Mouse (Mus musculus): ENCODE measurements at regions not wholly inside any gene's neighbourhood (a gene's known extent, or its start where the extent isn't known, plus 50 kb on each side); places are given as distances from the start of the nearest gene placed in this dataset.
A peak's percentile ranks its signal among the peaks of the same experiment; 100 is the strongest.

DNA sequence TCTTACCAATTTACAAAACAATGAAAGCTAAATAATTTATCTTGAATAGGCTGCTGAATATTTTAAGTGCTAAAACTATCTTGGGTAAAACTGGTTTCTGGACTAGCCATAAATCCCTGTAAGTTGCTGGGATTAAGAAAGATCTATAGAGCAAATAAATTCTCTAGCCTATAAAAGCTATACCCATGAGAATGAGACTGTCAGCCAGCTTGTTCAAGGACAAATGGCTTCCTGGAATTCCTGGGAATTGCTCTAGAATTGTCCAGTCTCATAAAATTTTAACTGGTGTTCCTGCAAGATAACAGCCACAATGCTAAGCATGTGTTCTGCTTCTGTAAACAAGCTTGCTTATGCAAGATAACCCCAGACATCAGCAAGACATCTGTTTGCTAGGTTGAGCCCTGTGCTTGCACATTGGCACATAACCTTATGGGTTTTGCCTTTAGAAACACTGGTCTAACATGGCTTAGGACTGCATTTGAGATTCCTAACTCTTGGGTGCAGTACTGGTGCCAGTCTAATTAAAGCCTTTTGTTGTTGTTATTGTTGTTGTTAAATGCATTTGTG lies 180.2 kb upstream of the Syt10 start:
- Histone ChIP-seq H3K4me3 (no peak overlapping the region), H3K9ac (no peak overlapping the region), H3K27me3 (replicated peaks) (no peaks in the 10 kb centered on the region), H3K27ac (no peak overlapping the region), H3K4me1 (no peaks in the 10 kb centered on the region), H3K4me2 (replicated peaks) (no peak overlapping the region), H3K36me3 (no peaks in the 10 kb centered on the region), H3K9me3 (no peaks in the 10 kb centered on the region)
- ATAC-seq (ENCODE audit: low FRiP score, low read depth), result no peak

DNA sequence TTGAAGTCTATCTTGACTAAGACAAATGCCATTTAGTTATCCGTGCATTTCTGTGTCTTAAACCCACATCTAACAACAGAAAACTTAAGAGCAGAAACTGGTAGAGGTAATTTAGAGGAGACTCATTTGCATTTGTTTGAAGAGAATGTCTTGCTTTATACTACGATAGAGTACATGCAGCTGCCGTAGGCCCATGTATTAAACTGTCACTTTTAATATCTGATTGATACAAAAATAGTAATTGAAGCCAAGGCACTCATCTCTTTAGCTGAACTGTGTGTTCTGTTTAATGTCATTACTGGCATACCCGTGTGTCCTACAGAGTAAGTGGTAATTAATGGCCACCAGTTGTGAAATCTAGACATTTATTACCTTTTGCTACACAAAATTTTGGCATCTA lies 181.5 kb upstream of the Syt10 start:
- Histone ChIP-seq H3K9me3 (no peaks in the 10 kb centered on the region), H3K27ac (no peak overlapping the region), H3K9ac (no peak overlapping the region), H3K27me3 (replicated peaks) (no peaks in the 10 kb centered on the region), H3K4me1 (no peaks in the 10 kb centered on the region), H3K4me3 (no peak overlapping the region), H3K4me2 (replicated peaks) (no peak overlapping the region), H3K36me3 (no peaks in the 10 kb centered on the region)
- WGBS, result 70% methylated on average over 4 of the region's 4 CpGs
- no peak for ATAC-seq (ENCODE audit: low FRiP score, low read depth)

DNA sequence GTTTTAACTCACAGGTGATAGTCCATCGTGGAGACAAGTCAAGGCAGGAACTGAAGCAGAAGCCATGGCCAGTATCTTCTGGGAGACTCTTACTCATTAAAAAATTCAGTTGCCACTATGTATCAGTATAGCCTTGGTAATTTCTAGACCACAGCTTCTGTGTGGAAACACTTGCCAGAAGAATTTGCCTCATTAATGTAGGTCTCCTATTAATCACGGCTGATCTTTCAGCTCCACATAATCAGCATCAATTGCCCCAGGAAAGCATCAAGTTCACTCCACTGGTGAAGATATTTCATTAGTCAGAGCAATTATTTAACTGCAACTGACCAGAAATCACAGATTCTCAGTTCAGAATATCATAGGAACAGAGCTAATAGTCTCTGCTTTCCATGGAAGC lies 189.8 kb upstream of the Alg10b start:
- no peak for ATAC-seq (ENCODE audit: low FRiP score, low read depth)
- WGBS, result 86% methylated on average over 2 of the region's 2 CpGs

DNA sequence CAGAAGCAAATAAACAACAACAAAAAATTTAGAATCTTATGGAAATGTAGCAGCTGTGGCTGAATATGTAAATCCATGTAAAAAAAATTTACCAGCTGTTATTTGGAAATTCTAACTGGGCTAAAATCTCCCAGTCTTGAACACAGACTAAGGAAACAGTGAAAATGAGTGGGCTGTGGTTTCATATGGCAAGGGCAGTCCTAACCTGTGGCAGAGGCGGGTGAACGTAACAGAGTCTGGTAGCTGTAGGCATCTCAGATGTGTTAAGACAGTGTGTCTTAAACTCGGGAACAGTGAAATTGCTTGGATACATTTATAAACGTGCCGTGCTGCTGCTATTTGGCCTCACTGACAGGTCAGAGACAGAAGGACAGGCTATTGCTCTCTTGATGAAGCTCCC lies 178.4 kb upstream of the Alg10b start:
- no peaks in the 10 kb centered on the region for H3K36me3 ChIP-seq
- no peaks in the 10 kb centered on the region for H3K9me3 ChIP-seq
- ATAC-seq (ENCODE audit: low FRiP score, low read depth), result no peak
- no peak overlapping the region for H3K27ac ChIP-seq
- H3K9ac ChIP-seq, result no peak overlapping the region
- no peaks in the 10 kb centered on the region for H3K27me3 ChIP-seq (replicated peaks)
- no peak overlapping the region for H3K4me2 ChIP-seq (replicated peaks)
- no peak overlapping the region for H3K4me3 ChIP-seq
- H3K4me1 ChIP-seq, result no peaks in the 10 kb centered on the region
- 90% methylated on average over 5 of the region's 5 CpGs for WGBS

More for the DNA sequence above, 189.8 kb upstream of the Alg10b start:
- Histone ChIP-seq H3K4me3 (no peak overlapping the region), H3K4me2 (replicated peaks) (no peak overlapping the region), H3K4me1 (no peaks in the 10 kb centered on the region), H3K27me3 (replicated peaks) (no peaks in the 10 kb centered on the region), H3K9me3 (no peaks in the 10 kb centered on the region), H3K36me3 (no peaks in the 10 kb centered on the region), H3K27ac (no peak overlapping the region), H3K9ac (no peak overlapping the region)

DNA sequence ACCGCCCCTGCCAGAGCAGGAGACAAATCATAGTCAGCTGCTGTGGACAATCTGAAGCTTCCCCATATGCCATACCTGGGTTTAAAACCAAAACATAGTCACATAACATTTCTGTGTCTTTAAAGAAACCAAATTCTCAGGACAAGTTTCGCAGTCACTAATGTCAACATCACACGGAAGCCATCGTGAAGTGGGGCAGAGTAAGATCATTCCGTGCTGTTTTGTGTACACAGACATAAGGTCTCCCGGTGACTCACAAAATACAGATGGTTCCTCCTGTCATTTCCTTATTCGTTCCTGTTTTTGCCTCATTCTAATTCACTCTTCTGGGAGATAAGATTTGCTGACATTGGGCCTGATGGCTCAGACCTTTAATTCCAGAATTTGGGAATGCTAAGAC lies 162.1 kb upstream of the Alg10b start:
- Histone ChIP-seq H3K4me1 (no peaks in the 10 kb centered on the region), H3K9me3 (no peaks in the 10 kb centered on the region), H3K4me2 (replicated peaks) (no peak overlapping the region), H3K4me3 (no peak overlapping the region), H3K9ac (no peak overlapping the region), H3K36me3 (no peaks in the 10 kb centered on the region), H3K27ac (no peak overlapping the region), H3K27me3 (replicated peaks) (no peaks in the 10 kb centered on the region)
- no peak for ATAC-seq (ENCODE audit: low FRiP score, low read depth)
- 87% methylated on average over 7 of the region's 7 CpGs for WGBS

DNA sequence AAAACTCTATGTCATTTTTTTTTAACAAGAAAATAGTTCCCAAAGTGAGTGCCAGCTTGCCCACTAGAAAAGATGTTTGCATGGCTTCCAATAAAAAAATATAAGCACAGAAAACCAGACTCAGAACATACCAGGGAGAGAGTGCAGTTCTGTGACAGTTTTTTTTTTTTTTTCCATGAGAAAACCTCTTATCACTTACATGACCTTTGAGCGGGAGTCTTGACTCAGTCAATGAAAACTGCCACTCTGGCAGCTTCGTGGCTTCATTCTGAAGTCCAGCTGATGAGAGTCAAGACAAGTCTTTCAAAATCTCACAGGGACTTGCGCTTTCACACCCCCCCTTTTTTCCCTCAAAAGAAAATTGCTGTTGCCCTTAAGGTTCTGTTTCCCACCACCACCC lies 158.3 kb upstream of the Alg10b start:
- no peaks in the 10 kb centered on the region for H3K27me3 ChIP-seq (replicated peaks)
- WGBS, result 89% methylated on average over 3 of the region's 3 CpGs
- ATAC-seq (ENCODE audit: low FRiP score, low read depth), result no peak
- H3K9ac ChIP-seq, result no peak overlapping the region
- H3K4me2 ChIP-seq (replicated peaks), result no peak overlapping the region
- no peak overlapping the region for H3K4me3 ChIP-seq
- no peaks in the 10 kb centered on the region for H3K4me1 ChIP-seq
- H3K27ac ChIP-seq, result no peak overlapping the region
- H3K36me3 ChIP-seq, result no peaks in the 10 kb centered on the region
- H3K9me3 ChIP-seq, result no peaks in the 10 kb centered on the region

DNA sequence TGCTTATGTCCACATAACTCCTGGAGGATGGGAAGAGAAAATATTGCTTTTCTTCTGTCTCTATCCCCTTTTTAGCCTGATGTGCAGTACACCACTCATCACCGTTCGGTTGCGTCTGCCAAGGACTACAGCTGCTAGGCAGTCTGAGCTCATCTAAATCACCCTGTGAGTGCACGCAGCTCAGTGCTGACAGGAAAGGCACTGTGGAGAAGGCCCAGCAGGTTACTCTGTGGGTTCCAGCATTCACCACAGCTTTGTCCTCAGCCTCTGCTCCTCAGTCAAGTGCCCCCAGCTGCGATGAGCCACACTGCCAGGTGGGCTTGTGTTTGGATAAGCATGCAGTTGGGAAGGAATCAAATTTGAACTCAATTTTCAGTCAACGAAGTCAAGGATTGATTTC lies 152.0 kb upstream of the Alg10b start:
- no peaks in the 10 kb centered on the region for H3K4me1 ChIP-seq
- no peak overlapping the region for H3K4me3 ChIP-seq
- no peaks in the 10 kb centered on the region for H3K27me3 ChIP-seq (replicated peaks)
- no peak for ATAC-seq (ENCODE audit: low FRiP score, low read depth)
- 61% methylated on average over 6 of the region's 6 CpGs for WGBS
- H3K9ac ChIP-seq, result no peak overlapping the region
- no peaks in the 10 kb centered on the region for H3K36me3 ChIP-seq
- H3K27ac ChIP-seq, result no peak overlapping the region
- no peaks in the 10 kb centered on the region for H3K9me3 ChIP-seq
- no peak overlapping the region for H3K4me2 ChIP-seq (replicated peaks)

DNA sequence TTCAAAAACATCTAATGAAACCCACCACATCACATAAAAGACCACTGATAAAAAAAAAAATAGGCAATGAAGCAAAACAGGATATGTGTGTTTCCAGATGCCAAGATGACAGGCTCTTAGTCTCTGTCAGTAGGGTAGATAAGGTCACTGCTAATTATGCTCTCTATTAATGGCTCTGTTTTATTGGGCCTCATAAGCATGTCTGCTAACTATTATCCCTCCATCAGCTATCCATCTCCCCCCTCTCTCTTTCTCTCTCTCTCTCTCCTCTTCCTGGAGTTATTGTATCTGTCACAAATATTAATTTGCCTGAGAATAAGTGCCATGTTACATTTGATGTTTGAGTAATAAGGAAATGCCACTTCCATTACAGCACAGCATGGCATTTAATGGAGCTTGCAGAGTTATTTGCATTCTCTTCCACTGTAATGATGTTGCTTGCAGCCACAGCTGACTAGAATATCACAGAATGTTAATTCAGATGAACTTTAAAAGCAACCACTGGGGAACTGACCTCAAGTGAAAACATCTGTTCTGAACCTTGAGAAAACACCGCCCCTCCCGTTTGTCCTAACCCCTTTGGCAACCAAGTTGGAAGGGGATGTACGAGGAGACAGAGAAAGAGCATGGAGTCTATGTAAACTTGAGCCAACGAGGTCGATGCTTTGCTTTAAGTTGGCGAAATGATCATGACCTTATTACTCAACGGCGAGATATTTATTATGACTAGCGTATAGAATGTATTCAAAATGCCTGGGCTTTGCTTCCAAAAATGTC lies 141.7 kb upstream of the Alg10b start:
- peak; percentile 25; the same call in 1 of the 2 replicates for ATAC-seq (ENCODE audit: low FRiP score, low read depth)
- H3K9me3 ChIP-seq, result no peaks in the 10 kb centered on the region
- H3K9ac ChIP-seq, result no peak overlapping the region
- no peaks in the 10 kb centered on the region for H3K27me3 ChIP-seq (replicated peaks)
- no peak overlapping the region for H3K27ac ChIP-seq
- no peak overlapping the region for H3K4me2 ChIP-seq (replicated peaks)
- no peaks in the 10 kb centered on the region for H3K36me3 ChIP-seq
- WGBS, result 77% methylated on average over 9 of the region's 9 CpGs
- no peak overlapping the region for H3K4me3 ChIP-seq
- H3K4me1 ChIP-seq, result no peaks in the 10 kb centered on the region

DNA sequence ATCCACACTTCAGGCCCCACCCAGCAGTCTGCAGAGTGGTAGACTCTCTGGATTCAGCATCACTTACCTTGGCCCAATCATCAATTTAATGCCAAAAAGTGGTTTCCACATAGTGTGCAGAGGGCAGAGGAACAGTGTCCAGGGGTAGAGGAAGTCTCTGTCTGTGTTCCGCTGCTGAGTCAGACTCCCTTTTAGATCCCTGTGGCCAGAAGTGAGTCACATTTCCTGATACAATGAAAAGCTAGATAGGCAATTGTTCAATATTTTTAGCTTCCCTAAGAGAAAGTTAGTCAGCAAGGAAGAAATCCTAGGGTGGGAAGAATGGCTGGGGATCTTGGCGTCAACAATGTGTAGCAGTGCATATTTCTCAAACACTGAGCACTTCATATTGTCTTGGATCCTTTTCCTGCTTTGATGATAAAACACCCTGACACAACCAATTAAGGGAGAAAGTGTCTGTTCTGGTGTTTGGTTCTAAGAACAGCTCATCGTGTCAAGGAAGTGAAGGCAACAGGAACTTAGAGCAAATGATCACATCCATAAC lies 114.6 kb upstream of the Alg10b start:
- no peak for ATAC-seq (ENCODE audit: low FRiP score, low read depth)
- Histone ChIP-seq H3K36me3 (no peaks in the 10 kb centered on the region), H3K4me2 (replicated peaks) (no peak overlapping the region), H3K27me3 (replicated peaks) (no peaks in the 10 kb centered on the region), H3K9me3 (no peaks in the 10 kb centered on the region), H3K4me3 (no peak overlapping the region), H3K27ac (no peak overlapping the region), H3K9ac (no peak overlapping the region), H3K4me1 (no peaks in the 10 kb centered on the region)
- 90% methylated on average over 3 of the region's 3 CpGs for WGBS

DNA sequence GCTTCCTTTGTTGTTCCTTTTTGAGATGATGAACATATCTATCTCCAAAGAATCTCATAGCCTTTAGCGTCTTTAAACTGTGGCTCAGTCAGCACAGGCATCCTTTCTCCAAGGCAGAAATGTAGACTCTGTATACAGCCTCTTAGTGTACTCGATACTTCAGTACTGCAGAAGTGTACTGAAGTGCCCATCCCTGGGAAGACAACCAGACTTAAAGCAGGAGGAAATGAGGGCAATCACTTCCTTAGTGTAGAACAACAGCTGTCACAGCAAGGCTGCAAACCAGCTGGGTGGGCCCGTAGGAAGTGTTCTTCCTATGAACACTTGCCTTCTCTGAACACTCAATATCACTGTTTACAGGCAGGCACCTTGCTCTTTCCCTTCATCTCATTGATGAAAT lies 110.5 kb upstream of the Alg10b start:
- no peak overlapping the region for H3K4me3 ChIP-seq
- no peak overlapping the region for H3K9ac ChIP-seq
- ATAC-seq (ENCODE audit: low FRiP score, low read depth), result no peak
- no peaks in the 10 kb centered on the region for H3K36me3 ChIP-seq
- no peak overlapping the region for H3K4me2 ChIP-seq (replicated peaks)
- no peaks in the 10 kb centered on the region for H3K4me1 ChIP-seq
- WGBS, result 55% methylated on average over 3 of the region's 3 CpGs
- H3K9me3 ChIP-seq, result no peaks in the 10 kb centered on the region
- H3K27ac ChIP-seq, result no peak overlapping the region
- no peaks in the 10 kb centered on the region for H3K27me3 ChIP-seq (replicated peaks)

DNA sequence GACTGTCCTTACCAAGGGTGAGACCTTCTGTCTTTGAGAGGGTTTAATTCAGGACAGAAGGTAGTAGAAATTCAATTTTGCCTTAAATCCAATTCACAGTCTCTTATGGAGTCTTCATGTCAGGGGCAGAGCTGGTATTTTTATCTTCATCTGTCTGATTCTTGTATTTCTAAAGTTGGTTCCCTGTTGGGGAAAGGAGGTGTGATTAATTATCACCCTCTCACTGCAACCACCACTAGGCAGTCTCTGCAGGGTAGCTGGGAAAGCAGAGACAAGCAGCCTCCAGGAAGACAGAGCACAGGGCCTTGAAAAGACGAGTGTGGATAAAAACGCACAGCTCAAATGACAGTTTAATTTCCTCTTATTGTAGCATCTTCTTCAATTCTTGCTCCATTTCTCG lies 104.4 kb upstream of the Alg10b start:
- Histone ChIP-seq H3K4me1 (no peaks in the 10 kb centered on the region), H3K9ac (no peak overlapping the region), H3K4me3 (no peak overlapping the region), H3K36me3 (no peaks in the 10 kb centered on the region), H3K27ac (no peak overlapping the region), H3K27me3 (replicated peaks) (no peaks in the 10 kb centered on the region), H3K4me2 (replicated peaks) (no peak overlapping the region), H3K9me3 (no peaks in the 10 kb centered on the region)
- WGBS, result 79% methylated on average over 3 of the region's 3 CpGs
- ATAC-seq (ENCODE audit: low FRiP score, low read depth), result no peak

DNA sequence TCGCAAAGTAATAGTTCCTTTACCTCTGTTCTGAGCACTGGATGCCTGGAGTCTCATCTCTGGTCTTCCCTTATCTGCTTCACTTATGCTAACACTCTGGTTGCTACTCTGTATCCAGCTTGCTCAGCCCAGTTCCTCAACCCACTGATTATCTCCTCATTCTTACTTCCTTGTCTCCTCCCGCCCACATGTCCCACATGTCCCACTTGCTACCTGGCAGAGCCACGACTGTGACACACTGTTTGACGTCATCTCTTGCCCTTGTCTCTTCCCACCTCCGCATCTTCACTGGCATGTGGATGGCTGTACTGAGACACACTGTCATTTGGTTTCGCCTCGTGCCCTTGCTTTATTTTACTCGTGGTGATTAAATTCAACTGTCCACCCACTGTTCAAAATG lies 100.1 kb upstream of the Alg10b start:
- H3K27ac ChIP-seq, result no peak overlapping the region
- no peak for ATAC-seq (ENCODE audit: low FRiP score, low read depth)

DNA sequence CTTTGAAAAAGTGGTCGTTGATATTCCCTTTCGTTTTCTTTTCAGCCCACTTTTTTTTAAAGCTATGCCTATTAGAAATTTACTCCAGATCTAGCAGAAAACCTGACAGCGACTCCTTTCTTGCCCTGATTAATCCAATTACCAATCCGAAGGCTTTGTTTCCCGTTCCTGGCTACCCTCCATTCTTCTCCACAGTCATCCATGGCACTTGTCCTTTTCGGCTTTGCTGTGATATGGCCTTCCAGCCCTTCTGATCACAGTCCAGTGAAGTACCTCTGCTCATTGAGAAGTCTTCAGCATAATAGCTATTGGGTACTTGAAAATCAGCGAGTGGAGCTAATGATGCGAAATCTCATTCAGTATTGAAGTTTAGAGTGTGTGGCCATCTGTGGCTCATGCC lies 99.0 kb upstream of the Alg10b start:
- 77% methylated on average over 8 of the region's 8 CpGs for WGBS
- Histone ChIP-seq H3K4me1 (no peaks in the 10 kb centered on the region), H3K4me3 (no peak overlapping the region), H3K9ac (no peak overlapping the region), H3K27me3 (replicated peaks) (no peaks in the 10 kb centered on the region), H3K27ac (no peak overlapping the region), H3K9me3 (no peaks in the 10 kb centered on the region), H3K4me2 (replicated peaks) (no peak overlapping the region), H3K36me3 (no peaks in the 10 kb centered on the region)
- no peak for ATAC-seq (ENCODE audit: low FRiP score, low read depth)

More for the DNA sequence above, 100.1 kb upstream of the Alg10b start:
- H3K27me3 ChIP-seq (replicated peaks), result no peaks in the 10 kb centered on the region
- WGBS, result 89% methylated on average over 8 of the region's 8 CpGs
- no peak overlapping the region for H3K4me3 ChIP-seq
- no peak overlapping the region for H3K9ac ChIP-seq
- no peak overlapping the region for H3K4me2 ChIP-seq (replicated peaks)
- H3K4me1 ChIP-seq, result no peaks in the 10 kb centered on the region
- no peaks in the 10 kb centered on the region for H3K9me3 ChIP-seq
- H3K36me3 ChIP-seq, result no peaks in the 10 kb centered on the region
